Mouse (Mus musculus) Muller cell, postnatal 12 days (primary cell): ENCODE results near the gene Ccdc22.

ENCODE experiments used
- DNase-seq: peaks from one replicate; pipeline ENCODE4 v3.0.0-alpha.2; 2015; ENCODE audit errors: inconsistent ontology term

The Ccdc22 gene

DNA sequence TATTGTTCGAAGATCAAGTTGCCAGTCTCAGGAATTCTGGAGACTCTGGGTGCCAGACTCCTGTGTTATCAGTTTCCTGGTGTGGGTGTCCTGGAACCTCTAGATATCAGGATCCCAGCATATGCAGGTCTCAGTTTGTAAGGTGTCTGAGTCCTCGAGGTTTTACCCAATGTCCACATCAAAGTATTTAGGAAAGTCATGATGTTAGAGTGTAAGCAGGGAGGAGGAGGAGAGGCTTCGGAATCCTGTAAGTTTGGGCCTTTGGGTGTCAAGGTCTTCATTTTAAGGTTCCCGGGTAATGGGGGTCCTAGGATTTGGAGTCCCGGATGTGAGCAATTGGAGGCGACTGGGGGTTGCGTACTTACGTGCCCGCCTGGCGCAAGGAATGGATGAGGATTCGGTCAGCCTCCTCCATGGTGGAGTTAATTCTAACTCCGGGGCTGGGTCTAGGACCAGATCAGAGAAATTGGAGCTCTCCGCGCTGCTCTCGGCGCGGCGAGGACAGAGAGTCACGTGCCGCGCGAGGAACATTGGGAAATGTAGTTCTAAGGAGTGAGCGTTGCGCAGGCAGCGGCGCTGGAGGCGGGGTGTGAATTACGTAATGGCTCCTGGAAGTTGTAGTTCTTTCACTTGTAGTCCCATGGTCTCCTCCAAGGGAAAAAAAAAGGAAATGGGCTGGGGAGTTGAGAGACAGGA is at the start of gene Ccdc22:
Gene Ccdc22 (minus strand): TSS at position 639 of the 696 bp plus-strand sequence.
- DNase-seq, result peak; percentile 76

DNA sequence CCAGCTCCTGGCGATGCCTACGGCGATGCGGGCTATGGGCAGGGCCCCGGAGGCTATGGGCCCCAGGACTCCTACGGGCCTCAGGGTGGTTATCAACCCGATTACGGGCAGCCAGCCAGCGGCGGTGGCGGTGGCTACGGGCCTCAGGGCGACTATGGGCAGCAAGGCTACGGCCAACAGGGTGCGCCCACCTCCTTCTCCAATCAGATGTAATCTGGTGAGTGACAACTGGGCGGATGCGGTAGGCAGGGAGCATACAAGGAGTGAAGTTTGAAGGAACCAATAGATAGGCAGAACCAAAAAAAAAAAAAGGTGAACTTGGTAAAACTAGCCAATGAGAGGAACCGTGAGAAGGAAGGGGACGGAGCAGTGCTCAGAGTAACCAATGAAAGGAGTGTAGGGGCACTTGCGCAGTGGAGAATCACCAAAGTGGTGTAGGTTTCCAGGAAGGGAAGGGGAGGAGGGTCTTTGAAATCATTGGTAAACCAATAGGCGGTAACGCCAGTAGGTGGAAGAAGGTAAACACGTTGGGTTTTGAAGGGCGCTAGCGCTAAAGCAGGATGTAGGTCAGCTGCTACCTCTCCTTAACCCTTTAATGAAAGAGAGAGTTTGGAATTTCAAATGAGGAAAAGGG is 43.5 kb upstream of the Ccdc22 start:
- peak; percentile 93 for DNase-seq

DNA sequence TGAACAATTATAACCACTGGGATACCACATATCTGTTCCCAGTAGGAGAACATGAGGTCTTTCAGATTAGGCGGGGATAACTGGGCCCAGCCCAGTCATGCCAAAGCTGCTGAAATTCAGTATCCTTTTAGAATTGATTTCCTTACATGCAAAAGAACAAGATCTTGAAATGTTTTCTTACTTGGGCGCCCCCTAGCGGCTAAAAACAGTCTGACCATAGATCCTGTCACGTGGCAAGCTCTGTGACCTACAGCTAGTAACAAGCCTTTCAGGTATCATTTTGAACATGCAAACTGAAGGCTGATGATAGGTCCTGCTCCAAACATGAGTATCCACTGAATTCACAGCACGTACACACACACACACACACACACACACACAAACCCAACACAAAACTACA is 40.0 kb upstream of the Ccdc22 start:
- DNase-seq, result peak; percentile 33

DNA sequence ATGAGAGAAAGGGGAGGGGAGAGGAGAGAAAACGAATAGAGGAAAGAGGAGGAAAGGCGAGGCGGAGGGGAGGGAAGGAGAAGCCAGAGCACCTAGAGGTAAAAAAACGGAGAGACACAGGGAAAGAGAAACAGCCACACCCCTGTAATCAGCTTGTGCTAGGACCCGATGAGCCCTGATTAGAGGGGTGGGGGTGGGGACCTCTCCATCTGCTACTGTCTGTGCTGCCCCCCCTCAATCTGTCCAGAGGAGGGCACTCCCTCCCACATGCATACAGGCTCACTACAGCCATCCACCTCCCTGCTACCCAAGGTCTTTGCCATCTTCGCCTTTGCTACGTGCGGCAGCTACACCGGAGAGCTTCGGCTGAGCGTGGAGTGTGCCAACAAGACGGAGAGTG is 35.5 kb upstream of the Ccdc22 start:
- DNase-seq, result no peak

DNA sequence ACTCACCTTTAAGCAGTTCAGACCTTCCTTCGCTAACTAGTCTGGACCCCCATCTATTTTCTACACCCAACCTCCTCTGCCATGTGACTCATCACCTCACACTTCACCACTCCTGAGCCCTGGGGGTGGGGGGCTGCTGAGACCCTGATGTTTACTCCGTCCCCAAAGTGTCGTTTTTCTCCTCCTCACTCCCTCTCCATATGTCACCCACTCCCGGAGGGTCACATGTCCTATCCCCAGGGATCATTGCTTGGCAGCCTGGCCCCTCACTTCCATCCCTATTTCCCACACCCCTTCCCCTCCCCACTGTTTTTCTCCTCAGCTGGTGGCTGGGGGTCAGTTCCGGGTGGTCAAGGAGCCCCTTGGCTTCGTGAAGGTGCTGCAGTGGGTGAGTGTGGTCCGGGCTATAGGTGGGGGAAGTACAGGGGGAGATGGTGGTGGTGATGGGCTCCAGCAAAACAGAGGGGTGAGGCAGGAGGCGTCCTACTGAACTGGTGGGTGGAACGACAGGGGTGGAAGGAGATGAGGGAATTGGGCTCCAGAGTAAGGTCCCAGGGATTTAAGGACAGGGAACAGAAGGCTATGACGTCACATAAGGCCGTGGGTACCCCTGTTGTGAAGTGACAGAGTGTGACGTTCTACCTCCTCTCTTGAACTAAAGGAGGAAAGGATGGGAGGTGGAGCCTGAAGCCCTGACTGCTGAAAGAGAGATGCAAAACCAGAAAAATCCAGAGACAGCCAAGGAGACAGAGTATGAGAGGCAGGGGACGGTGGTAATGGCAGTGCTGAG is 34.4 kb upstream of the Ccdc22 start:
- no peak for DNase-seq

DNA sequence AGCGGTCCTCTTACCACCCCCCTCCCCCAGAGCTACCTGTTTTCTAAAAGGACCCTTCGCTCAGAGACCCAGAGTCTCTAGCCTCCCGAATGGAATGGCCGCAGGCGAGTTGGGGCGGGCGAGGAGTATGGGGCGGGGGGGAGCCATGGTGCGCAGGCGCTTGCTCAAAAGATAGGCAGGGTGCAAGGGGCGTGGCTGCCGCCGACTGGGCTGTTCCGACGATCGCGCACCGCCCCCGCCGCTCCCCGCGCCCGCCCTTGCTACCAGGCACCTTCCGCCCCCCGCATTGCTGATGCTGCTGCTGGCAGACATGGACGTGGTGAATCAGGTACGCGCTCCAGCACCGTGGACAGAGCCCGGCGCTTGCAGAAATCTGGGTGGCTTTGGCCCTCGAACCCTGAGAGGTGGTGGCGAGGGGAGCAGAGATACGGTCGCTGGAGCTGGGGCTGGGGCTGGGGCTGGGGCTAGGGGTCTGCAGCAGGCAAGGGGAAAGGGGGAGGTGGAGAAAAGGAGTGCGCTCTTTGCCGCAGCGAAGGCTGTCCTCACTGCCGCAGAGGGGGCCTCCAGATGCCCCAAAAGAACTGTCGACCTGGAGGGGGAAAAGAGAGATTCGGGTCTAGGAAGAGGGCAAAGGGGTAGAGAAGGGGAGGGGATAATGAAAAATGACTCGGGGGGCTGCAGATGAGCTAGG is 33.2 kb upstream of the Ccdc22 start, which contains the start of gene Syp:
Gene Syp (plus strand): TSS at position 71 of the 691 bp plus-strand sequence.
- DNase-seq, result peak; percentile 65

DNA sequence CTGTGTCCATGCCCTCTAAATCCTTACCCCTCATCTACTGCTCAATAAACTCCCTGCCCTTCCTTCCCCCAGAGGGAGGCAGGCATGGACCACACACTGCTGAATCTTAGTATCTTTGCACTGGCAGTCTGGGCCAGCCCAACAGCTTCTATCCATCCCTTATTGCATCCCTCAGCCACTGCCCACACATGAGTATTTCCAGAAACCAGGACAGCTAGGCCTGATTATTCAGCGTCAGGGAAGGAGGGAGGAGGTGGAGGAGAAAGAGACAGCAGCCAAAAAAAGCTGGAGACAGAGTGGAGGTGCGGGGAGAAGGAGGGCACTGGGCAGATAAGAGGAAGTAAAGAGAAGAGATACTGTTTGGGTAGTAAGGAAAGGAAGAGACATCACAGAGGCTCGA is 29.8 kb upstream of the Ccdc22 start:
- DNase-seq, result no peak

DNA sequence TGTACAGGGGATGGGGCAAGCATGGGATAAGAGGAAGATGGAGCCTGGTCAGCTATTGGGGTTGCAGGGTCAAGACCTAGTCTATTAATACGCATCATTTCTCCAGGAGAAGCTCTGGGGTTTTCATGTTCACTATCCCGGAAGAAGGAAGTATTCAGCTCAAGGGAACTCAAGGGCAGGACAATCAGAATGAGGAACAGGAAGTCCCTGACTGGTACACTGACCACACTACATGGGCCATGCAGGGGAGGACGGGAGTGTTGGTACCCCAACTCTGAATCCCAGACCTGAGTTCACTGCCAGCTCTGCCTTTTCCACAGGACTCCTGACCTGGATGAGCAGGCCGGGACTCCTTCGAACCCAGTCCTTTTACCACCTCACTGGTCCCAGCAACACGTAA is 27.2 kb upstream of the Ccdc22 start:
- DNase-seq, result no peak

DNA sequence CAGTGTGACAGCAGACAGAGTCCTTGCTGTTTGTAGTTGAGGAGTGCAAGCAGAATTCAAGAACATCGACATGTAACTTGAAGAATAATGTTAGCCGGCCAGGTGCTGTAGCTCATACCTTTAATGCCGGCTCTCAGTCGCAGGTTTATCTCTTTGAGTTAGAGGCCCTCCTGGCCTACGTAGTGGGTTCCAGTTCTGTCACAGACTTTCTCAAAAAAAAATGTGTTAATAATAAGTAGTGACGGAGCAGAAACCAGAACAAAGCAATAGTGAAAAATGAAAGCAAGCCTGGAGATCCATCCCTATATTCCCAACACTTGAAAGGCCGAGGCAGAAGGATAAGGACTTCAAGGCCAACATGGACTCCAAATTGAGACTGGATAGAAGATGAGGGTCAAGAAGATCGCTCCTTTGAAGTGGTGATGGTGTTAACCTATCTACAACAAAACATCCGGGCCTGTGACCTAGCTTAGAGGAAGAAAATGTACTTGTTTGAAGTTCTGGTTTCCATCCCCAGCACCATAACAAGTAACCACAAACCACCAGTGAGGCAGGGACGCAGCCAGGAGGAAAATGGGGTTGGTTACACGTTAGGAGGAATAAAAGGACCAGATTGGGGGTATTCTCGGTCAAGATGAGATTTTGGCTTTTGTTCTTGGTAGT is 12.7 kb upstream of the Ccdc22 start:
- no peak for DNase-seq

DNA sequence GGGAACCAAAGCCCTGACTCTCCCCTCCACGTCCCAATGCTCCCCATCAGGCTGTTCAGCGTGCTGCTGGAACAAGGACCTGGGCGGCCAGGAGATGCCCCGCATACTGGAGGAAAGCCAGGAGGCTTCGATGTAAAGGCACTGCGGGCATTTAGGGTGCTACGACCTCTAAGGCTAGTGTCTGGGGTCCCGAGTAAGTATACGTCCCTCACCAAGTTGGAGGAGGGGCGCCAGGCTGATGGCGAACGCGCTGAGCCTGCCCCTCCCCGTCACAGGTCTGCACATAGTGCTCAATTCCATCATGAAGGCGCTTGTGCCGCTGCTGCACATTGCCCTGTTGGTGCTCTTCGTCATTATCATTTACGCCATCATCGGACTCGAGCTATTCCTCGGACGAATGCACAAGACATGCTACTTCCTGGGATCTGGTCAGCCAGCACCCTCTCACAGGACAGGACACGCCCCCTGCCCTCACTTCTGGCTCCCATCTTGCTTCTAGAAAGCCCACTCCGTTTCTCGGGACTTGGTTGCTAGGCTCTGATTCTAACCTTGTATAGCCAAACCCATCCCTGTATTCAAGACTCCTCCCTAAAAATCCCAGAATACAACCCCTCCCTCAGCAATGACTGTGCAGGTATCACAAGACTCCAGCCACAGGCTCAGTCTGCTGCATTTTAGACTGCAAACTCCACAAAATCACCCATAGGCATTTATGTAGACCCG is 5.4 kb upstream of the Ccdc22 start:
- DNase-seq, result no peak

DNA sequence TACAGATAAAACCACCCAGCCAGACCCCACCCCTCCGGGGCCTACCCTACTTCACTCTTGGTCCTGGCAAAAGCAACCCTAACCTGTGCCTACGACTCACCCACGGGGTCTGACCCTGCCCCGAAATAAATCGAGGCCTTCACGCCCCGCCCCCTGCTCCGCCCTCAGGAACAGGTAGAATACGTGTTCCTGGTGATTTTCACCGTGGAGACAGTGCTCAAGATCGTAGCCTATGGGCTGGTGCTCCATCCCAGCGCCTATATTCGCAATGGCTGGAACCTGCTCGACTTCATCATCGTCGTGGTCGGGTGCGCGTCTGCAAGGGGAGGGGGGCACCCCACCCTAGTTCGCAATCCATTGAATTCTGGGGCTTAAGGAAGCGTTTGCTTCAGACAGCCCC is 4.7 kb upstream of the Ccdc22 start:
- no peak for DNase-seq

DNA sequence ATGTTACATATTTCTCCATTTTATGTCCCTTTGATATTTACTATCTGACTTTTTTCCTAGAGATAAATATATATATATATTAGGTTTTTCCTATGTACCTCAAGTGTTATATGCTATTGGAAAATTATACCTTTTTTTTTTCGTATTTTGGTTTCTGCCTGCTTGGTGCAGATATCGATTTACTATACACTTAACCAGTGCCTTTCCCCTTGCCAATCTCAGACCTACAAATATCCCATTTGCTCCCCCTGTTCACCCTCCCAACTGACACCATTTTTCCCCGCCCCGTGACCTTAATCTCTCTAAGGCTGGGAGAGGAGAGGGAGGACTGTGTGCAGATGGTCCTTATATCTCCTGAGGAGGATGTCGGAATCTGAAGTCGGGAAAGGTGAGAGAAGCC is 1.5 kb upstream of the Ccdc22 start, which contains the start of gene Cacna1f:
Gene Cacna1f (plus strand): TSS at position 301 of the 400 bp plus-strand sequence.
- no peak for DNase-seq

DNA sequence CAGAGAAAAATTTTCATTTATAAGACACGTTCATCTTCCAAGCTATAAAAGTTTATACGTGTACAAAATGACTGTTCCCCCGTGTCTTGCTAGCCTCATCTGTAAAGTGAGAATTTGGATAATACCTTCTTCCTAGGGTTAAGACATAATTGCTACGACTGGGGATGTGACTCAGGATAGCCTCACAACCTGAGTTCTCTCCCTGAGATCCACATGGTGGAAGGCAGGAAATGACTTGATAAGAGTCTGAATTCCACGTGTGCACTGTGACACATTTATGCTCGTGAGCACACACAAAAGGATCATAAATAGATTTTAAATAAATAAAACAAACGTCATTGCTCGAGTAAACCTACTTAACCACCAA is 241 bp upstream of the Ccdc22 start:
- no peak for DNase-seq

DNA sequence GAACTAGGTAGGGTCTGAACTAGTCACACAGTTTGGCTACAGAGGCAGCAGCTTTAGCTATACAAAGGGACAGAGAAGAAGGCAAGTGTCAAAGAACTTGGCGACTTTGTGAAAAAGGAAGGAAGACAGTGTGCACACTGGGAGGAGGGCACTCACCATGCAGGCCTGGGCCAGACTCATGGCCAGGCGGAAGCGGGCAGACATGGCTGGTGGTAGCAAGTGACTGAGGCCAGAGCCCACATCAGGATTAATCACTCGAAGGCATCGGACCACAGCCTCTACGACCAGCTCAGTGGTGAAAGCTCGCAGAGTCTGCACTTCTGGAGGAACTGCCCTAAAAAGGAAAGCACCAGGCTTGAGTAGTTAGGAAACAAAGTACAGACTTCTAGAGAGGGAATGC is 1.3 kb downstream of the Ccdc22 start:
- no peak for DNase-seq

DNA sequence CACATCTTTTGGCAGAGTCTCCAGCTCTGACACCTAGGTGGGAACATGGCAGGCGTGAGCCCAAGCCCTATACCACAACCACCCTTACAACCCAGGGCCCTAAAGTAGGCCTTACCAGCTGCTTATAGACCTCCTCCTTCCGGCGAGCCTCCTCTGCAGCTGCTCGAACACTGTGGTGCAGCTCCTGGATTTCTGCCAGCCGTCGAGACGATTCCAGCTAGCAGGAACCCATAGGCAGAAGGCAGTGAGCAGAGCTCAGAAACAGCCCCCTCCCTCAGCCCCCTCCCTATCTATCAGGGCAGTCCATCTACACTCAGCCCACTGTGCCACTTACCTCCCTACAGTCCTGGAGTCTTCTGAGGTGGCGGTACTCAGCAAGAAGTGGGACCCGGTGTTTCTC is 9.9 kb downstream of the Ccdc22 start:
- DNase-seq, result no peak

DNA sequence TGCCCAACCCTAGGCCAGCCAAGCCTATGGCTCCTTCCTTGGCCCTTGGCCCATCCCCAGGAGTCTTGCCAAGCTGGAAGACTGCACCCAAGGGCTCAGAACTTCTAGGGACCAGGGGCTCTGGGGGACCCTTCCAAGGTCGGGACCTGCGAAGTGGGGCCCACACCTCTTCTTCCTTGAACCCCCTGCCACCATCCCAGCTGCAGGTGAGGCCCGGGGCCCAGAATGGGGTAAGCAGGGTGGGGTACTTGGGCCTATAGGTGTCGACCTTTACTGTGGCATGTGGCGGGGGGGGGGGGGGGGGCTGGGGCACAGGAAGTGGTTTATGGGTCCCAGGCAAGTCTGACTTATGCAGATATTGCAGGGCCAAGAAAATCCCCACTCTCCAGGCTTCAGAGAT is 19.0 kb downstream of the Ccdc22 start:
- DNase-seq, result no peak

DNA sequence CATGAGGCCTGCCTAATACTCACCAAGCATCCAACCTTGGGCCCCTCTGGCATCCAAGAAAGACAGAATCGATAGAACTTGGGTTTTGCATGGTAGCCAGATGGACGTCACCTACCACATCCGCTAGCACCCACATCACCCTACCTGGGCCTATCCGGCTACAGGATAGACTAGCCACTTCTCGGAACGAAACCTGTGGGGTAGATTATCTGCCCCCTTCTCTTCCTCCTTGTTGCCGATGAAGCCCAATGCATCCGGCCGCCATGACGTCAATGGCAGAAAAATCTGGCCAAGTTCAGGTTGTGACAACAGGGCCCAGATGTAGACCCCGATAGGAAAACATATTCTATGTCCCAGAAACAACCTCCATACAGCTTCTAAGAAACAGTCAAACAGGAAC is 21.4 kb downstream of the Ccdc22 start:
- no peak for DNase-seq

DNA sequence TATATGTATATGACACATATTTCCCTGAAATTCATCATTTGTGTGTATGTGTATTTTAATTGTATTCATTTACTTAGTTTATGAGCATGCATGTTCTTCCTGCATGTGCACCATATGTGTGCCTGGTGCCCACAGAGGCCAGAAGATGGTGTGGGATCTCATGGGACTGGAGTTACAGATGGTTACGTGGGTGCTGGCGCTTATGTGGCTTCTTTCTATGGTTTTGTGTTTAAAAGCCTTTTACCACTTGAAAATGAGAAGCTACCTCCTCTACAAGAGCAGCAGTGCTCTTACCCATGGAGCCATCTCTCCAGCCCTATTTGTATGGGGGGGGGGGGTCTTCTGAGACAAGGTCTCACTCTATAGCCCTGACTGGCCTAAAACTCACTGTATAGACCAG is 24.2 kb downstream of the Ccdc22 start:
- no peak for DNase-seq

DNA sequence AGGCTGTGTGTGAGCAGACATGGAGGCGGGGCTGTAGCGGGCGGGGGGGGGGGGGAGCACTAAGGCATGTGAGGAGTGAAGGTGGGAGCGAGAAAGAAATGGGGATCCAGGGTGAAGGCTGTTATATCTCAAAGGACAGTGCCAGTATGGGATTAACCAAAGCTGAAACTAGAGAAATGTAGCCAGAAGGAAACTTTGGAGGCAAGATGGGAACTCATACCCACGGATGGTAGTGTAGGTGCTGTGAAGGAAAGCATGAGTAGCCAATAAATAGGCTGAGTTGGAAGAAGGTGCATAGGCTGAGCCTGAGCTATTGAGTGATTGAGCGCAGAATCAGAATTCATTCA is 30.5 kb downstream of the Ccdc22 start:
- no peak for DNase-seq

DNA sequence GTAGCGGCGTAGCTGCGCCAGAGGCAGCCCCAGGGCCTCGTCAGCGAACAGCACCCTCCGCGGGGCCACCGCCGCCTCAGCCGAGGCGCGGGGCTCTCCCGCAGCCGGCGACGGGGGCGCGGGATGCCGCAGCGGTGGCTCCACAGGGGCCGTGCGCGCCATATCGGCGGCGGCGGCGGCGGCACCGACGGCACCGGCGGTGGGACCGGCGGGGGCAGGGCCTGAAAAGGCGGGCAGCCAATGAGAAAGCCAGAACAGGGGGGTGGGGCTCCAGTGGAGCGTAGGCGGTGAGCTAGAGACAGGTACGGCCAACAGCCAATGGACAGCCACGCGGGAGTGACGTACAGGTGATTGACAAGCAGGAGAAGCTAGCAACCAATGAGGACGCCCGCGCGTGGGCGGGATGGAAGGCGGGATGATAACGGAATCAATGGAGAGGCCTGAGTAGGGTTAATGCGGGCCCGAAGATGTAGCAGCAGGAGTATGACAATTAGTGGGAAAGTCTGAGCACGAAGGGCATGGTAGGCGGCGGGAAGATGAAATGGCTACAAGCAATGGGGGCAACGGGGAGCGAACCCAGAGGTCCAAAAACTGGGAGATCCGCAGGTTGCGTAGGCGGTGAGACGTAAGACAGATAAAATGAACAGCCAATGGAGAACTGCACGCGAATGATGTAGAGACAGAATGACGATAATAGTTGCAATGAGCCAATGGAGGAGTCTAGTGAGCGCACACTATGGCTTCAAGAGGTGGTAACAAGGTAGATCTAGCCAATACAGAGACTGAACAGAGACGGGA is 31.0 kb downstream of the Ccdc22 start, which contains the start of gene Ppp1r3f:
Gene Ppp1r3f (minus strand): TSS at position 197 of the 798 bp plus-strand sequence.
- peak; percentile 97 for DNase-seq
